Mouse (Mus musculus) layer of hippocampus, adult 2 months (tissue): Measurements from ENCODE around the gene Pcolce. TPM values are rescaled to one million over a fixed set of nuclear protein-coding genes. Genes with fewer than 3 reads are reported as not detected.
"Not testable (repeated sequence)": the region's sequence is repeated elsewhere in the genome, so short reads cannot be mapped to it uniquely, and the experiment has no call there.

ENCODE experiments used
- DNase-seq, 2 experiments: peaks; one replicate each; pipeline ENCODE4 v3.0.0; 2022; ENCODE audit warnings: low spot score in 2 of 2
- H3K27ac ChIP-seq: fragments of 200-600 bp; 2 replicates; pipeline ENCODE4 v1.8.1; 2022
- H3K4me3 ChIP-seq: fragments of 200-600 bp; 2 replicates; pipeline ENCODE4 v1.8.1; 2022; ENCODE audit warnings: mild to moderate bottlenecking
- CTCF ChIP-seq: fragments of 200-600 bp; conservative IDR thresholded peaks from 2 replicates; pipeline ENCODE4 v1.8.1; 2022; ENCODE audit warnings: antibody characterized with exemption, mild to moderate bottlenecking, moderate library complexity
- total RNA-seq, 2 experiments: library from RNA; stranded (reverse); gene quantifications; 2 replicates each; pipeline ENCODE4 v1.2.3; 2021

Gene Pcolce
- total RNA-seq, 2 experiments from 2014 or later: 6.1 to 8.4 TPM

DNA sequence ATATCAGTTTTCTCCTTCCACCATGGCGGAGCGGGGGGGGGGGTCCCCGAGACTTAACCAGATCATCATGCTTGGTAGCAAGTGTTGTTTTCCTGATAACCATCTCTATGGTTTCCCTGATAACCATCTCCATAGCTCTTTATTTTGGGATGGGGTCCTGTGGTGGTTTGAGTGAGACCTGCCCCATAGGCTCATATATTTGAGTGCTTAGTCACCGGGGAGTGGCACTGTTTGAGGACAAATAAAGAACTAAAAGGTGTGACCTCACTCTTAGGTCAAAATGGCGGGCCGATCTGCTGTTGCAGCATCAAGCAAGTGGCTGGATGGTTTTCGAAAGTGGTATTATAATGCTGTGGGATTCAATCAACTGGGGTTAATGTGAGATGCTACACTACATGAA is 1.8 kb upstream of the Pcolce start:
- no peak for TF ChIP-seq CTCF
- Histone ChIP-seq H3K27ac (no peak overlapping the region), H3K4me3 (no peak overlapping the region)
- DNase-seq: no peak

GRCm38 (mm10) chr5:137614921-137615320 is 1.3 kb upstream of the Pcolce start:
- TF ChIP-seq CTCF: peak; percentile 58
- DNase-seq, H3K4me3 ChIP-seq, H3K27ac ChIP-seq: not testable (repeated sequence)

- Histone ChIP-seq H3K27ac (no peak overlapping the region), H3K4me3 (no peak overlapping the region)
- no peak for DNase-seq
- TF ChIP-seq CTCF: no peak
Measured at GRCm38 (mm10) chr5:137613076-137613475, 508 bp downstream of the Pcolce start.

GRCm38 (mm10) chr5:137611245-137611602 is 2.4 kb downstream of the Pcolce start:
- H3K27ac ChIP-seq: peak overlapping the region; percentile 28; the same call in 1 of the 2 replicates
- no peak overlapping the region for H3K4me3 ChIP-seq
- DNase-seq: no peak
- no peak for TF ChIP-seq CTCF

GRCm38 (mm10) chr5:137610548-137611244 is 2.9 kb downstream of the Pcolce start:
- DNase-seq: no peak
- Histone ChIP-seq H3K27ac (peak overlapping the region; percentile 28; the same call in 1 of the 2 replicates), H3K4me3 (no peak overlapping the region)
- no peak for TF ChIP-seq CTCF

DNA sequence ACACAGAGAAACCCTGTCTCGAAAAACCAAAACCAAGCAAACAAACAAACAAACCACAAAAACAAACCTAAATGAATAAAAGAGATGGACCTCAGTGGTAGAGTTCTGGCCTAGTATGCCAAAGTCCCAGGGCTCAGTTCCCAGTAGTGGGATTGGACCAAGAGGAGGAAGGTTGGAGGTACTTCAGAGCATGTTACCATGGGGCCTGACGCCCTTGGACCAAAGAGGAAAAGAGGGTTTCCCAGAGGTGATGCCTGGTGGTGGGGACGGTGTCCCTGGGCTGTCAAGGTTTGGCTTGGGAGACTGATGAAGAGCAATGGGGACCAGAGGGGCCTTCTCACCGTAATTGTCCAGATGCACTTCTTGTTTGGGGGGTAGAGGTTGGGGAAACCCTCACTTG is 3.5 kb downstream of the Pcolce start:
- no peak overlapping the region for H3K27ac ChIP-seq
- no peak overlapping the region for H3K4me3 ChIP-seq
- no peak for DNase-seq
- TF ChIP-seq CTCF: no peak

DNA sequence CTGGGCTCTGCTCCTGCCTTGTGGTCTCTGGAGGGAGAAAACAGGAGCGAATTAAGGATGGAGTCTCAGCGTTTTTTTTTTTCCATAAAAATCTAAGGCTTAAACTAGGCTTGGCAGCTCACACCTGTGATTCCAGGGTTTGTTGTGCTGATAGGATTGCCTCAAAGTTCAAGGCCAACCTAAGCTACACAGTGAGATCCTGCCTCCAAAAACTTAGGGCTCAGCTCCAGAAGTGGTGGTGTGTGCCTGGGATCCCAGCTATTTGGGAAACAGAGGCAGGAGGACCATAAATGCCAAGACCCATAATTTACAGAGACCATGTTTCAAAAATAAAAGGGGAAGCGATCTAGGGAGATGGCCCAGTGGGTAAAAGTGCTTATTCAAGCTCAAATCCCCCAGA is 4.3 kb downstream of the Pcolce start:
- H3K27ac ChIP-seq: no peak overlapping the region
- DNase-seq: no peak
- TF ChIP-seq CTCF: no peak
- H3K4me3 ChIP-seq: no peak overlapping the region

- no peak for DNase-seq
- H3K4me3 ChIP-seq: no peak overlapping the region
- TF ChIP-seq CTCF: no peak
- no peak overlapping the region for H3K27ac ChIP-seq
Measured at GRCm38 (mm10) chr5:137608654-137609190, 4.9 kb downstream of the Pcolce start.

DNA sequence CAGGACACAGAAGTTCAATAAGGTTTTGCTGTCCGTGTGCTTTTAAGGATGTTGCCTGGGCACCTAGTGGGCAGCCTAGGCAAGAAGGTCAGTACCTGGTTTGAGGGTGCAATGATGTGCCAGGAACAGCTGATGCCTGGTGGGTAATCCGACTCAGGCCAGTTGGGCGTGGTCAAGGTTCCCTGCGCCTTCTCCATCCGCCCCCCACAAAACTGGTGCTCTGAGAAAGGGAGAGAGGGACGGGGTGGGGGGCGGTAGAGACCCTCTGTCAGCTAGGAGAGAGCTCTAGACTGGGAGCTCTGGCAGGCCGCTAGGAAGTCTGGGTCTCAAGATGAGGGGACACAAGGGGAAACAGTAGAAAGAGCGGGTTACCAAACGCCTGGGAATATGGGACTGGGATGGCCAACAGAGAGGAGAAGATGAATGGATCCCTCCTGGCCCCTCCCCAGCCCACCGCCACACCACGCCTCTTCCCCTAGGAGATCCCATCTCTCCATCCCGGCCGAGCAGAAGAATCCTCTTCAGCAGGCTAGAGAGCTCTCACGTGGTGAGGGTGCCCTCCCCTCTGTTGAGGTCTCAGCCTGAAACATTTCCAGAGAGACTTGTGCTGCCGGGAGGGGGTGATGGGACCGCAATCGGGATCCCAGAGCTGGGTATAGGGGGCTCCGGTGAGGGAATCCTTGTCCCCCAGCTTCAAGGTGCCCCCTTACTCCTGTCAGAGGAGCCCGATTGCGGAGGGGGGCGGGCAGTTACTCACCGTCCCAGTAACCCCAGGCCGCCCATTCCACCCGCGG is 5.5 kb downstream of the Pcolce start:
- no peak for DNase-seq
- no peak for TF ChIP-seq CTCF
- Histone ChIP-seq H3K27ac (no peak overlapping the region), H3K4me3 (no peak overlapping the region)

GRCm38 (mm10) chr5:137601365-137601729 is 12.2 kb downstream of the Pcolce start:
- DNase-seq: no peak
- peak overlapping the region; percentile 96 for H3K4me3 ChIP-seq
- peak overlapping the region; percentile 95; the same call in 1 of the 2 replicates for H3K27ac ChIP-seq
- no peak for TF ChIP-seq CTCF

GRCm38 (mm10) chr5:137600619-137601364 is 12.8 kb downstream of the Pcolce start, which contains the start of gene Mospd3:
Gene Mospd3, minus strand, starts transcription at chr5:137601058.
- no peak for TF ChIP-seq CTCF
- peak; percentile 95 for DNase-seq
- Histone ChIP-seq H3K27ac (peak within 1 kb of the TSS; percentile 95), H3K4me3 (peak within 1 kb of the TSS; percentile 96)

DNA sequence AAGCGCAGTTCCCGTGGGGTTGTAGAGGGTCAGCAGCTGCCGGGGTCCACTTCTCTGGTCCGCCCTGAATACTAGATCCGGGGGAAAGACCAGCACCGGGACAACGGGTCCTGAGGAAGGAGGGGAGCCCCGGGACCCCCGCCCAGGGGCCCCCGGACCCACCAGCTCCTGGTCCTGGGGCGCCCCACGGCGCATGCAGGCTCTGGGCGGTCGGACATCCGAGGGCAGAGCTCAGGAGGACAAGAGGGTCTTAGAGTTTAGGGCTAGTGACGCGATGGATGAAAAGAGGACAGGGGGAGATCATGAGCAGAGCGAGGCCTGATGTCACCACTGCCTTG is 13.3 kb downstream of the Pcolce start:
- peak in 1 of 2 experiments; percentile 23 for DNase-seq
- no peak; the same call in 1 of the 2 replicates for TF ChIP-seq CTCF
- H3K4me3 ChIP-seq: peak overlapping the region; percentile 96
- peak overlapping the region; percentile 95 for H3K27ac ChIP-seq

DNA sequence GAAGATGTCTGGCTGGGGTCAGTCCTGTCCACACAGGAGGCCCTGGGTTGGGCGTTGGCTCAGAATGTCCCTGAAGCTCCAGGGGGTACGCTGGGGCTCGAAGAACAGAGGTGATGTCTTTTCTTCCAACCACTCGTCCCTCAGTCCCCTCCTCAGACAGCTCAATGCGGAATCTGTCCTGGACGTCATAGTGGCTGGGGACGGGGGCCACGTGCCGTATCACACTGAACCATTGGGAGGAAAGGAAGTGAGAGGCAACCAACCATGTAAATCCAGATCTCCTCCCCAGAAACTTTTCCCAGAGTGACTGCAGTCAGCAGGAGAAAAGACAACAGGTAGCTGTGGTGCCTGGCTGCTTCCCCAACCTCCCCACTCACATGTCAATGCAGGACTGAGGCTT is 14.0 kb downstream of the Pcolce start:
- DNase-seq: no peak
- peak overlapping the region; percentile 96 for H3K4me3 ChIP-seq
- 0 out of 2 replicates have a peak overlapping the region, but pooled peaks have one; percentile 95 for H3K27ac ChIP-seq
- no peak for TF ChIP-seq CTCF
